Mouse (Mus musculus): ENCODE results near the gene Pigo. TPM values are rescaled to one million over a fixed set of nuclear protein-coding genes. Genes with fewer than 3 reads are reported as not detected.
"Not testable (repeated sequence)": the region's sequence is repeated elsewhere in the genome, so short reads cannot be mapped to it uniquely, and the experiment has no call there.

The Pigo gene
- polyA plus RNA-seq, 1 experiment from 2014 or later: 21.4 TPM

- Histone ChIP-seq H3K9ac (no peak overlapping the region), H3K36me3 (ENCODE audit: poor library complexity, severe bottlenecking) (peaks cover 66% of the 10 kb centered on the region), H3K4me1 (no peaks in the 10 kb centered on the region), H3K4me2 (no peak overlapping the region), H3K9me3 (replicated peaks) (no peaks in the 10 kb centered on the region), H3K4me3 (no peak overlapping the region), H3K27ac (no peak overlapping the region), H3K27me3 (no peaks in the 10 kb centered on the region)
- WGBS: 95% methylated on average over 4 of the region's 4 CpGs
- ATAC-seq: no peak
Observed at GRCm38 (mm10) chr4:43018156-43018555, 7.5 kb downstream of the Pigo start.

GRCm38 (mm10) chr4:43012091-43012490, 13.5 kb downstream of the Pigo start:
- Histone ChIP-seq H3K27me3 (no peaks in the 10 kb centered on the region), H3K4me1 (peaks cover 14% of the 10 kb centered on the region), H3K27ac (no peak overlapping the region), H3K4me3 (no peak overlapping the region), H3K9me3 (replicated peaks) (no peaks in the 10 kb centered on the region), H3K9ac (no peak overlapping the region), H3K36me3 (ENCODE audit: poor library complexity, severe bottlenecking) (peaks cover 9% of the 10 kb centered on the region), H3K4me2 (no peak overlapping the region)
- 97% methylated on average over 1 of the region's 1 CpGs for WGBS
- ATAC-seq: no peak

GRCm38 (mm10) chr4:43010161-43011038, 15.2 kb downstream of the Pigo start, which contains the start of gene Fancg:
Gene Fancg, minus strand, starts transcription at chr4:43010506.
- under 1% methylated on average over 37 of the region's 37 CpGs for WGBS
- Histone ChIP-seq H3K4me2 (peak within 1 kb of the TSS; percentile 85), H3K4me1 (peaks cover 14% of the 10 kb centered on the region), H3K9ac (peak within 1 kb of the TSS; percentile 75), H3K36me3 (ENCODE audit: poor library complexity, severe bottlenecking) (peaks cover 11% of the 10 kb centered on the region; the same call in 1 of the 2 replicates), H3K27ac (peak within 1 kb of the TSS; percentile 59; the same call in 1 of the 2 replicates), H3K27me3 (no peaks in the 10 kb centered on the region), H3K4me3 (peak within 1 kb of the TSS; percentile 66), H3K9me3 (replicated peaks) (no peaks in the 10 kb centered on the region)
- peak; percentile 95 for ATAC-seq

GRCm38 (mm10) chr4:43005765-43006164, 19.9 kb downstream of the Pigo start:
- no peak for ATAC-seq
- Histone ChIP-seq H3K4me2 (no peak overlapping the region), H3K9ac (no peak overlapping the region), H3K4me3 (no peak overlapping the region), H3K4me1 (peaks cover 20% of the 10 kb centered on the region), H3K36me3 (ENCODE audit: poor library complexity, severe bottlenecking) (peaks cover 18% of the 10 kb centered on the region), H3K9me3 (replicated peaks) (no peaks in the 10 kb centered on the region), H3K27ac (no peak overlapping the region), H3K27me3 (no peaks in the 10 kb centered on the region)
- 64% methylated on average over 2 of the region's 2 CpGs for WGBS

- H3K9me3 ChIP-seq (replicated peaks): no peaks in the 10 kb centered on the region
- H3K27ac ChIP-seq: no peak overlapping the region
- peaks cover 19% of the 10 kb centered on the region for H3K4me1 ChIP-seq
- no peaks in the 10 kb centered on the region for H3K27me3 ChIP-seq
- peaks cover 18% of the 10 kb centered on the region for H3K36me3 ChIP-seq (ENCODE audit: poor library complexity, severe bottlenecking)
- no peak overlapping the region for H3K4me2 ChIP-seq
- no peak overlapping the region for H3K4me3 ChIP-seq
- H3K9ac ChIP-seq: no peak overlapping the region
- 94% methylated on average over 3 of the region's 3 CpGs for WGBS
- no peak for ATAC-seq
Observed at GRCm38 (mm10) chr4:43004951-43005350, 20.7 kb downstream of the Pigo start.

GRCm38 (mm10) chr4:43002756-43003439, 22.7 kb downstream of the Pigo start:
- H3K9me3 ChIP-seq (replicated peaks): no peaks in the 10 kb centered on the region
- WGBS: 78% methylated on average over 12 of the region's 12 CpGs
- no peaks in the 10 kb centered on the region for H3K27me3 ChIP-seq
- H3K4me3 ChIP-seq: no peak overlapping the region
- peaks cover 18% of the 10 kb centered on the region for H3K36me3 ChIP-seq (ENCODE audit: poor library complexity, severe bottlenecking)
- no peak overlapping the region for H3K4me2 ChIP-seq
- no peak overlapping the region for H3K27ac ChIP-seq
- no peak for ATAC-seq
- H3K4me1 ChIP-seq: peaks cover 19% of the 10 kb centered on the region
- no peak overlapping the region for H3K9ac ChIP-seq

GRCm38 (mm10) chr4:43001272-43001671, 24.3 kb downstream of the Pigo start:
- ATAC-seq: no peak
- Histone ChIP-seq H3K27me3 (no peaks in the 10 kb centered on the region), H3K9me3 (replicated peaks) (no peaks in the 10 kb centered on the region), H3K4me1 (peaks cover 29% of the 10 kb centered on the region), H3K4me2 (no peak overlapping the region), H3K27ac (peak overlapping the region; percentile 99), H3K36me3 (ENCODE audit: poor library complexity, severe bottlenecking) (peaks cover 13% of the 10 kb centered on the region), H3K9ac (no peak overlapping the region), H3K4me3 (no peak overlapping the region)
- WGBS: 97% methylated on average over 2 of the region's 2 CpGs

GRCm38 (mm10) chr4:43000141-43000986, 25.3 kb downstream of the Pigo start, which contains the start of gene Vcp:
Gene Vcp, minus strand, starts transcription at chr4:43000507.
- ATAC-seq: peak; percentile 99

GRCm38 (mm10) chr4:42999451-43000140, 26.0 kb downstream of the Pigo start:
- Histone ChIP-seq H3K27ac (peak overlapping the region; percentile 99), H3K36me3 (ENCODE audit: poor library complexity, severe bottlenecking) (peaks cover 22% of the 10 kb centered on the region), H3K9ac (peak overlapping the region; percentile 98), H3K4me3 (peak overlapping the region; percentile 98), H3K4me1 (peaks cover 29% of the 10 kb centered on the region), H3K9me3 (replicated peaks) (no peaks in the 10 kb centered on the region), H3K27me3 (no peaks in the 10 kb centered on the region), H3K4me2 (peak overlapping the region; percentile 89)
- WGBS: under 1% methylated on average over 49 of the region's 51 CpGs
- ATAC-seq: peak; percentile 73

More at GRCm38 (mm10) chr4:43000141-43000986, 25.3 kb downstream of the Pigo start, which contains the start of gene Vcp:
- under 1% methylated on average over 41 of the region's 56 CpGs for WGBS
- H3K4me2 ChIP-seq: peak within 1 kb of the TSS; percentile 89
- H3K36me3 ChIP-seq (ENCODE audit: poor library complexity, severe bottlenecking): peaks cover 21% of the 10 kb centered on the region
- H3K4me1 ChIP-seq: peaks cover 29% of the 10 kb centered on the region
- H3K27me3 ChIP-seq; H3K9me3 ChIP-seq (replicated peaks): not testable (repeated sequence)
- peak within 1 kb of the TSS; percentile 98 for H3K9ac ChIP-seq
- H3K27ac ChIP-seq: peak within 1 kb of the TSS; percentile 99
- peak within 1 kb of the TSS; percentile 98 for H3K4me3 ChIP-seq

- H3K9ac ChIP-seq: peak overlapping the region; percentile 98; the same call in 1 of the 2 replicates
- 59% methylated on average over 2 of the region's 2 CpGs for WGBS
Observed at GRCm38 (mm10) chr4:42998022-42998421, 27.6 kb downstream of the Pigo start.

GRCm38 (mm10) chr4:42988296-42988695, 37.3 kb downstream of the Pigo start:
- no peak overlapping the region for H3K27ac ChIP-seq
- no peak for ATAC-seq
- H3K27me3 ChIP-seq: no peaks in the 10 kb centered on the region
- no peaks in the 10 kb centered on the region for H3K4me1 ChIP-seq
- H3K4me2 ChIP-seq: no peak overlapping the region
- H3K9me3 ChIP-seq (replicated peaks): no peaks in the 10 kb centered on the region
- H3K36me3 ChIP-seq (ENCODE audit: poor library complexity, severe bottlenecking): peaks cover 98% of the 10 kb centered on the region
- H3K4me3 ChIP-seq: no peak overlapping the region
- no peak overlapping the region for H3K9ac ChIP-seq
- 83% methylated on average over 1 of the region's 1 CpGs for WGBS

More at GRCm38 (mm10) chr4:42998022-42998421, 27.6 kb downstream of the Pigo start:
- Histone ChIP-seq H3K27me3 (no peaks in the 10 kb centered on the region), H3K4me2 (peak overlapping the region; percentile 89), H3K4me1 (peaks cover 29% of the 10 kb centered on the region), H3K36me3 (ENCODE audit: poor library complexity, severe bottlenecking) (peaks cover 37% of the 10 kb centered on the region), H3K9me3 (replicated peaks) (no peaks in the 10 kb centered on the region), H3K27ac (no peak overlapping the region), H3K4me3 (peak overlapping the region; percentile 98)
- ATAC-seq: no peak
